ENCODE assay signal across 19 mouse cellular contexts in genomic region chr16:63031035-63031434, GRCm38 (mm10).
DNase-seq lines count a peak whose midpoint lies in the region; ATAC-seq and TF ChIP-seq lines count a peak whose summit lies in the region.
"Had no signal": no experiment of that assay in that cellular context is flagged by ENCODE, and none has a peak within 500 bp of the region (broad histone marks: within the 10 kb centered on the region; RNA-seq: fewer than 3 reads in every experiment).

No protein-coding gene starts in this region.

- no peak overlapping the region for H3K27ac ChIP-seq in midbrain, embryonic 11.5 days (ENCODE audit: low read depth, low read length)
- H3K27ac ChIP-seq in midbrain, embryonic 10.5 days (replicated peaks) = no peak overlapping the region
- H3K27ac ChIP-seq in forebrain, embryonic 14.5 days (ENCODE audit: low read depth, low read length) = peak overlapping the region; percentile 58; the same call in 1 of the 2 replicates
- H3K27ac ChIP-seq in hindbrain, postnatal 0 days = no peak overlapping the region
- H3K27ac ChIP-seq: embryonic facial prominence, embryonic 13.5 days; kidney, postnatal 0 days; layer of hippocampus, adult 2 months had no signal

- no peaks in the 10 kb centered on the region for H3K36me3 ChIP-seq in midbrain, embryonic 11.5 days (ENCODE audit: control insufficient read depth, insufficient read depth, low read length)
- H3K36me3 ChIP-seq in midbrain, embryonic 10.5 days = no peaks in the 10 kb centered on the region
- no peaks in the 10 kb centered on the region for H3K36me3 ChIP-seq in forebrain, embryonic 14.5 days (ENCODE audit: control insufficient read depth, insufficient read depth, low read length)
- no peaks in the 10 kb centered on the region for H3K36me3 ChIP-seq in hindbrain, postnatal 0 days (ENCODE audit: insufficient read depth, low read length)
- H3K36me3 ChIP-seq: embryonic facial prominence, embryonic 13.5 days had no signal

- ATAC-seq in midbrain, embryonic 11.5 days (ENCODE audit: low FRiP score) = peak; percentile 17; the same call in 1 of the 2 replicates
- peak; percentile 73 for ATAC-seq in forebrain, embryonic 14.5 days
- 0 out of 2 replicates have a peak, but pooled peaks have one; percentile 24 for ATAC-seq in hindbrain, postnatal 0 days
- ATAC-seq: liver, postnatal 0 days had no signal

- WGBS in midbrain, embryonic 11.5 days = 23% methylated on average over 5 of the region's 5 CpGs
- 52% methylated on average over 5 of the region's 5 CpGs for WGBS in midbrain, embryonic 10.5 days
- WGBS in forebrain, embryonic 14.5 days = 4% methylated on average over 5 of the region's 5 CpGs
- 17% methylated on average over 5 of the region's 5 CpGs for WGBS in hindbrain, postnatal 0 days

- no peak overlapping the region for H3K4me3 ChIP-seq in midbrain, embryonic 11.5 days (ENCODE audit: low read depth, low read length)
- H3K4me3 ChIP-seq in midbrain, embryonic 10.5 days = no peak overlapping the region
- no peak overlapping the region for H3K4me3 ChIP-seq in forebrain, embryonic 14.5 days (ENCODE audit: low read depth, low read length)
- no peak overlapping the region for H3K4me3 ChIP-seq in hindbrain, postnatal 0 days (ENCODE audit: low read length)
- H3K4me3 ChIP-seq: embryonic facial prominence, embryonic 13.5 days; layer of hippocampus, adult 2 months; myocyte had no signal

- no peaks in the 10 kb centered on the region for H3K9me3 ChIP-seq in midbrain, embryonic 11.5 days (ENCODE audit: control insufficient read depth, low read length)
- H3K9me3 ChIP-seq in midbrain, embryonic 10.5 days (replicated peaks) = no peaks in the 10 kb centered on the region
- no peaks in the 10 kb centered on the region for H3K9me3 ChIP-seq in forebrain, embryonic 14.5 days (replicated peaks; ENCODE audit: control insufficient read depth, low read length)
- no peaks in the 10 kb centered on the region for H3K9me3 ChIP-seq in hindbrain, postnatal 0 days (ENCODE audit: low read length)
- H3K9me3 ChIP-seq: embryonic facial prominence, embryonic 13.5 days had no signal

- H3K4me2 ChIP-seq in midbrain, embryonic 11.5 days = no peak overlapping the region
- H3K4me2 ChIP-seq in forebrain, embryonic 14.5 days (ENCODE audit: low read length) = peak overlapping the region; percentile 20
- H3K4me2 ChIP-seq in hindbrain, postnatal 0 days (ENCODE audit: low read depth, low read length) = 0 out of 2 replicates have a peak overlapping the region, but pooled peaks have one; percentile 13
- H3K4me2 ChIP-seq: embryonic facial prominence, embryonic 13.5 days had no signal

- no peaks in the 10 kb centered on the region; the same call in 1 of the 2 replicates for H3K27me3 ChIP-seq in midbrain, embryonic 11.5 days (ENCODE audit: control insufficient read depth, insufficient read depth, low read length)
- H3K27me3 ChIP-seq in midbrain, embryonic 10.5 days (ENCODE audit: low read depth, poor library complexity, severe bottlenecking) = peaks cover 47% of the 10 kb centered on the region
- H3K27me3 ChIP-seq in forebrain, embryonic 14.5 days (replicated peaks; ENCODE audit: control insufficient read depth, insufficient read depth, low read length) = no peaks in the 10 kb centered on the region
- no peaks in the 10 kb centered on the region for H3K27me3 ChIP-seq in hindbrain, postnatal 0 days (ENCODE audit: insufficient read depth, low read length)
- H3K27me3 ChIP-seq: embryonic facial prominence, embryonic 13.5 days had no signal

- peak; percentile 84 for DNase-seq in midbrain, embryonic 11.5 days (ENCODE audit: low spot score, missing footprints)
- no peak for DNase-seq in midbrain, embryonic 10.5 days (ENCODE audit: low spot score)
- peak; percentile 70 for DNase-seq in forebrain, embryonic 14.5 days (ENCODE audit: low spot score)
- peak; percentile 45 for DNase-seq in hindbrain, postnatal 0 days (ENCODE audit: low spot score)
- DNase-seq in retina, embryonic 14.5 days (ENCODE audit: low spot score) = peak; percentile 28
- DNase-seq in kidney, adult 18-20 months = no peak
- DNase-seq in T-cell, adult 2 months (ENCODE audit: low spot score) = no peak
- no peak for DNase-seq in B cell, adult 2 months
- DNase-seq: adrenal gland, adult 2 months; cerebellum, adult 9-11 months; kidney, adult 11 months; liver; liver, postnatal 0 days; lung, postnatal 14 days; thymus, postnatal 25 days had no signal

- H3K4me1 ChIP-seq in midbrain, embryonic 11.5 days (ENCODE audit: control insufficient read depth, insufficient read depth, low read length) = peaks cover 10% of the 10 kb centered on the region
- H3K4me1 ChIP-seq in midbrain, embryonic 10.5 days = peaks cover 22% of the 10 kb centered on the region
- H3K4me1 ChIP-seq in forebrain, embryonic 14.5 days (ENCODE audit: control insufficient read depth, insufficient read depth, low read length) = peaks cover 16% of the 10 kb centered on the region
- H3K4me1 ChIP-seq in hindbrain, postnatal 0 days (ENCODE audit: insufficient read depth, low read length) = 0 out of 2 replicates have a peak, but pooled peaks cover 4% of the 10 kb centered on the region

- TF ChIP-seq CTCF in hindbrain, postnatal 0 days (IDR thresholded peaks at IDR 0.05; ENCODE audit: low read depth) = no peak

- H3K9ac ChIP-seq in midbrain, embryonic 11.5 days (ENCODE audit: low read length) = no peak overlapping the region
- no peak overlapping the region for H3K9ac ChIP-seq in forebrain, embryonic 14.5 days (ENCODE audit: low read length)
- no peak overlapping the region for H3K9ac ChIP-seq in hindbrain, postnatal 0 days (replicated peaks; ENCODE audit: low read length)
- H3K9ac ChIP-seq: embryonic facial prominence, embryonic 13.5 days; liver, postnatal 0 days had no signal

Comparison
In these comparisons a context has a peak if more than half of its experiments do, and no peak if none do; other contexts are left out.
1. DNase-seq: peak in midbrain, embryonic 11.5 days (single experiment), forebrain, embryonic 14.5 days (single experiment), hindbrain, postnatal 0 days (single experiment) and retina, embryonic 14.5 days (single experiment); none in midbrain, embryonic 10.5 days (single experiment), kidney, adult 18-20 months (single experiment), T-cell, adult 2 months (single experiment) and B cell, adult 2 months (0 of 2).
2. ATAC-seq: peak in every context shown above with its lines; median percentile 73 in forebrain, embryonic 14.5 days; 24 in hindbrain, postnatal 0 days; 17 in midbrain, embryonic 11.5 days.